Comparison of ENCODE assay signal across 32 mouse cellular contexts in the genomic region with DNA sequence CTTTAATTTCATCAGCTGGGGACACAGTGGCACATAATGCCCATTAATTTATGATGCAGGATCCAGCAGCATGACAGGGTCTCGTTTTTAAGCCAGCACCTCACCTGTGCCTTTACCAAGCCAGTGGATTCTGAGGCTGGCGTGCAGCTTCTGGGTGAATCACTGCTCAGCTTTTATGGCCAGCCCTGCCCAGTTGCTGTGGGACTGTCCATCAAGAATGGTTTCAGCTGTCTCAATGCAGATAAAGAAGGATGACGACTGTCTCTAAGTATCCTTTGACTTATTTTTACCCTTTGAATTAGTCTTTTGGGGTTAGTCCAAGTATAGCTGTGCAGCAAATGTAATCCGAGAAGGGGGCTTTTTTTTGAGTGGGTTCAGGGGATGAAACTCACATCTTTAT.
"Had no signal": no experiment of that assay in that cellular context is flagged by ENCODE, and none has a peak within 500 bp of the region (broad histone marks: within the 10 kb centered on the region; RNA-seq: fewer than 3 reads in every experiment).

No protein-coding gene starts in this region.

- H3K9me3 ChIP-seq: limb, embryonic 10.5 days; limb, embryonic 12.5 days; limb, embryonic 13.5 days; limb, embryonic 15.5 days; liver, embryonic 12.5 days; liver, embryonic 13.5 days; liver, embryonic 15.5 days; lung, embryonic 15.5 days; midbrain, embryonic 10.5 days; midbrain, embryonic 12.5 days; midbrain, embryonic 13.5 days; midbrain, embryonic 15.5 days; neural tube, embryonic 12.5 days; neural tube, embryonic 13.5 days had no signal

- H3K27me3 ChIP-seq: limb, embryonic 13.5 days; limb, embryonic 15.5 days; liver, embryonic 13.5 days; liver, embryonic 15.5 days; lung, embryonic 15.5 days; midbrain, embryonic 12.5 days; midbrain, embryonic 13.5 days; midbrain, embryonic 15.5 days; neural tube, embryonic 12.5 days had no signal

- H3K27ac ChIP-seq: limb, embryonic 10.5 days; limb, embryonic 12.5 days; limb, embryonic 13.5 days; limb, embryonic 15.5 days; liver, embryonic 12.5 days; liver, embryonic 13.5 days; liver, embryonic 14.5 days; liver, embryonic 15.5 days; lung, embryonic 15.5 days; macrophage; midbrain, embryonic 10.5 days; midbrain, embryonic 12.5 days; midbrain, embryonic 13.5 days; midbrain, embryonic 15.5 days; neural tube, embryonic 12.5 days; neural tube, embryonic 13.5 days had no signal

- H3K4me3 ChIP-seq: limb, embryonic 10.5 days; limb, embryonic 12.5 days; limb, embryonic 13.5 days; limb, embryonic 15.5 days; liver, embryonic 12.5 days; liver, embryonic 13.5 days; liver, embryonic 15.5 days; lung, embryonic 15.5 days; megakaryocyte, embryonic 14.5 days; midbrain, embryonic 10.5 days; midbrain, embryonic 12.5 days; midbrain, embryonic 13.5 days; midbrain, embryonic 15.5 days; neural tube, embryonic 12.5 days; neural tube, embryonic 13.5 days had no signal

- H3K4me1 ChIP-seq: limb, embryonic 10.5 days; limb, embryonic 12.5 days; limb, embryonic 13.5 days; limb, embryonic 15.5 days; liver, embryonic 12.5 days; liver, embryonic 13.5 days; liver, embryonic 15.5 days; lung, embryonic 15.5 days; midbrain, embryonic 10.5 days; midbrain, embryonic 12.5 days; midbrain, embryonic 13.5 days; midbrain, embryonic 15.5 days; neural tube, embryonic 12.5 days; neural tube, embryonic 13.5 days had no signal

- H3K4me2 ChIP-seq: limb, embryonic 12.5 days; limb, embryonic 13.5 days; limb, embryonic 15.5 days; liver, embryonic 11.5 days; liver, embryonic 12.5 days; liver, embryonic 13.5 days; liver, embryonic 15.5 days; lung, embryonic 14.5 days; lung, embryonic 15.5 days; midbrain, embryonic 11.5 days; midbrain, embryonic 12.5 days; midbrain, embryonic 13.5 days; midbrain, embryonic 15.5 days; neural tube, embryonic 12.5 days; neural tube, embryonic 13.5 days had no signal

- H3K36me3 ChIP-seq: limb, embryonic 10.5 days; limb, embryonic 12.5 days; limb, embryonic 13.5 days; limb, embryonic 15.5 days; liver, embryonic 12.5 days; liver, embryonic 13.5 days; liver, embryonic 15.5 days; lung, embryonic 15.5 days; midbrain, embryonic 10.5 days; midbrain, embryonic 12.5 days; midbrain, embryonic 13.5 days; midbrain, embryonic 15.5 days; neural tube, embryonic 12.5 days; neural tube, embryonic 13.5 days had no signal

- ATAC-seq: liver, embryonic 12.5 days; liver, postnatal 0 days; lung, postnatal 0 days; midbrain, embryonic 13.5 days; midbrain, embryonic 15.5 days; midbrain, embryonic 16.5 days had no signal

- DNase-seq: left cerebral cortex, postnatal 4 days; liver; liver, embryonic 13.5 days; liver, postnatal 0 days; lung, adult 18-20 months; lung, adult 2 months; lung, embryonic 14.5 days; lung, postnatal 10 days; lung, postnatal 14 days; lung, postnatal 36 days; lung, postnatal 4 days; midbrain, embryonic 14.5 days had no signal

- H3K9ac ChIP-seq: limb, embryonic 12.5 days; limb, embryonic 13.5 days; limb, embryonic 15.5 days; liver, embryonic 12.5 days; liver, embryonic 13.5 days; liver, embryonic 14.5 days; liver, embryonic 15.5 days; liver, postnatal 0 days; lung, embryonic 14.5 days; lung, embryonic 15.5 days; midbrain, embryonic 12.5 days; midbrain, embryonic 13.5 days; midbrain, embryonic 15.5 days; neural tube, embryonic 12.5 days; neural tube, embryonic 13.5 days had no signal
